Mouse (Mus musculus) lung, postnatal 36 days (tissue): ENCODE measurements around the gene Rbbp7.

Experiments used
- DNase-seq: peaks from one replicate; pipeline ENCODE4 v3.0.0; 2022; ENCODE audit warnings: mixed read lengths

Rbbp7 gene

GRCm38 (mm10) chrX:162760115-162760942, at the start of gene Rbbp7:
Gene Rbbp7, plus strand, starts transcription at chrX:162760402.
- peak; percentile 90 for DNase-seq

GRCm38 (mm10) chrX:162717837-162718236, 42.4 kb upstream of the Rbbp7 start:
- peak; percentile 85 for DNase-seq

- peak; percentile 81 for DNase-seq
Observed at GRCm38 (mm10) chrX:162719615-162720014, 40.6 kb upstream of the Rbbp7 start.

GRCm38 (mm10) chrX:162727367-162727777, 32.8 kb upstream of the Rbbp7 start:
- no peak for DNase-seq

GRCm38 (mm10) chrX:162727795-162728194, 32.4 kb upstream of the Rbbp7 start:
- DNase-seq, result no peak

GRCm38 (mm10) chrX:162728228-162728627, 32.0 kb upstream of the Rbbp7 start:
- DNase-seq, result no peak

- no peak for DNase-seq
Observed at GRCm38 (mm10) chrX:162730031-162730430, 30.2 kb upstream of the Rbbp7 start.

GRCm38 (mm10) chrX:162734997-162735929, 24.9 kb upstream of the Rbbp7 start:
- DNase-seq, result peak; percentile 80

GRCm38 (mm10) chrX:162736140-162736659, 24.0 kb upstream of the Rbbp7 start:
- peak; percentile 52 for DNase-seq

GRCm38 (mm10) chrX:162748696-162749420, 11.3 kb upstream of the Rbbp7 start:
- no peak for DNase-seq

GRCm38 (mm10) chrX:162752418-162752817, 7.8 kb upstream of the Rbbp7 start:
- no peak for DNase-seq

- no peak for DNase-seq
Observed at GRCm38 (mm10) chrX:162754314-162754713, 5.9 kb upstream of the Rbbp7 start.

- no peak for DNase-seq
Observed at GRCm38 (mm10) chrX:162756058-162756457, 4.1 kb upstream of the Rbbp7 start.

- DNase-seq, result peak; percentile 16
Observed at GRCm38 (mm10) chrX:162759251-162760114, 719 bp upstream of the Rbbp7 start.

GRCm38 (mm10) chrX:162760958-162761515, 835 bp downstream of the Rbbp7 start:
- DNase-seq, result no peak

GRCm38 (mm10) chrX:162761716-162762395, 1.7 kb downstream of the Rbbp7 start:
- DNase-seq, result no peak

GRCm38 (mm10) chrX:162770726-162771125, 10.5 kb downstream of the Rbbp7 start:
- DNase-seq, result no peak

GRCm38 (mm10) chrX:162788372-162788771, 28.2 kb downstream of the Rbbp7 start:
- no peak for DNase-seq

GRCm38 (mm10) chrX:162791392-162791791, 31.2 kb downstream of the Rbbp7 start:
- peak; percentile 17 for DNase-seq

GRCm38 (mm10) chrX:162800371-162800770, 40.2 kb downstream of the Rbbp7 start:
- DNase-seq, result peak; percentile 66

GRCm38 (mm10) chrX:162828016-162828415, 67.8 kb downstream of the Rbbp7 start:
- DNase-seq, result peak; percentile 62
